Mouse (Mus musculus) kidney, embryonic 15.5 days (tissue): ENCODE data around the gene Psmc3ip. TPM values are rescaled to one million over a fixed set of nuclear protein-coding genes. Genes with fewer than 3 reads are reported as not detected.

Experiments used
- ATAC-seq: fragments of 200-750 bp; cut with Nextera tagmentation; replicated peaks from 2 replicates; pipeline ENCODE4 v1.8.0; 2017; ENCODE audit warnings: moderate TSS enrichment; ENCODE audit not compliant: low FRiP score
- H3K27ac ChIP-seq: fragments of 300-500 bp; sonication (generic); 2 replicates; pipeline ENCODE4 v1.5.1; 2015; ENCODE audit warnings: mild to moderate bottlenecking, inconsistent platforms
- H3K27me3 ChIP-seq: fragments of 300-500 bp; sonication (generic); 2 replicates; pipeline ENCODE4 v1.6.1; 2015; ENCODE audit warnings: inconsistent platforms
- H3K36me3 ChIP-seq: fragments of 300-500 bp; sonication (generic); 2 replicates; pipeline ENCODE4 v1.6.1; 2015; ENCODE audit warnings: inconsistent platforms
- H3K4me1 ChIP-seq: fragments of 300-500 bp; sonication (generic); 2 replicates; pipeline ENCODE4 v1.6.1; 2015; ENCODE audit warnings: inconsistent platforms
- H3K4me2 ChIP-seq: fragments of 300-500 bp; sonication (generic); 2 replicates; pipeline ENCODE4 v1.6.1; 2015; ENCODE audit warnings: moderate library complexity, mild to moderate bottlenecking, inconsistent platforms
- H3K4me3 ChIP-seq: fragments of 300-500 bp; sonication (generic); replicated peaks from 2 replicates; pipeline ENCODE4 v1.5.1; 2015; ENCODE audit warnings: mild to moderate bottlenecking, inconsistent platforms
- H3K9ac ChIP-seq: fragments of 300-500 bp; sonication (generic); 2 replicates; pipeline ENCODE4 v1.6.1; 2015; ENCODE audit warnings: mild to moderate bottlenecking, inconsistent platforms
- H3K9me3 ChIP-seq: fragments of 300-500 bp; sonication (generic); replicated peaks from 2 replicates; pipeline ENCODE4 v1.6.1; 2016; ENCODE audit warnings: inconsistent platforms
- WGBS: fragments of 180-500 bp; shearing (Covaris S2); methylation state at CpG from one replicate; pipeline ENCODE4 v1.1.7; 2015; ENCODE audit warnings: mixed read lengths; 5-methylcytosine and 5-hydroxymethylcytosine counted together
- polyA plus RNA-seq: library from polyadenylated mRNA; unstranded; fragments of >200 nt; fragmentation: Nextera tagmentation; extraction: Ambion mirVana; gene quantifications from 2 replicates; pipeline ENCODE4 v1.2.1, GENCODE M21; 2015

Gene Psmc3ip
- polyA plus RNA-seq, 1 experiment from 2014 or later, result 37.3 TPM

DNA sequence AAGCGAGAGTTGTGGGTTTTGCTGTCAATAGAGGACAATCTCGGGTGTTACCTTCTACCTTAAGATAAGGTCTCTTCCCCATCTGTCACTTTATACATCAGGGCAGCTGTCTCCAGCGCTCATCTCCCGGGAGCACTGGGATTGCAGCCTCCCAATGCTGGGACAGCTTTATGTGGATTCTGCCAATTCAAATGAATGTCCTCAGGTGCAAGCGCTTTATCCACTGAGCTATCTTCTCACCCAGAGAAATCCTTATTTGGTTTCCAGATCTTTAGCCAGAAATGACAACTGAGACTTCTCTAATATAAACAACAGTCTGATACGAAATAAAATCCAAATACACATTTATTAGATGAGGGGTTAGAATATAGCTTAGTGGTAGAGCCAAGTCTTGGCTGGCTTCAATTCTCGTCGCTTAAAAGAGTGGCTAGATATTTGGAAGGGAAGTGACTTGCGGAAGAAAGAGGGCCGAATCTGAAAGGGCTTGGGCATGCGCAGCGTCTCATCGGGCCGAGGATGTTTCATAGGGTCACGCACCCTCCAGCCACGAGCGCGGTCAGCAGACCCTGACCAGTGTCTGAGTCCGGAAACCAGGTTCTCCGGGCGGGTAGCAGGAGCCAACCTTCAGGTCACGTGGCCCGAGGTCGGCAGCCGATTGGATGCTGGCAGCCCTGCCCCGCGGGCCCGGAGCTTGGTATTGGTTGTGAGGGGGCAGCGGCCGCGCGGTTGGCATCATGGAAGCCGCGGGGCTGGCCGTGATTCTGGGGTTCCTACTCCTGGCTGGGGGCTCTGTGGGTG, 25.6 kb downstream of the Psmc3ip start, which contains the start of gene Naglu:
TSS of gene Naglu (plus strand) at position 622 of the 798 bp plus-strand sequence.
- H3K9ac ChIP-seq, result peak within 1 kb of the TSS; percentile 74
- peak within 1 kb of the TSS; percentile 98 for H3K4me2 ChIP-seq
- H3K36me3 ChIP-seq, result no peaks in the 10 kb centered on the region
- peaks cover 29% of the 10 kb centered on the region for H3K4me1 ChIP-seq
- H3K9me3 ChIP-seq, result no peaks in the 10 kb centered on the region
- H3K4me3 ChIP-seq, result peak within 1 kb of the TSS; percentile 68
- whole genome bisulfite sequencing, result 4% methylated on average over 35 of the region's 35 CpGs
- H3K27me3 ChIP-seq, result peaks cover 13% of the 10 kb centered on the region; the same call in 1 of the 2 replicates
- ATAC-seq, result peak; percentile 90
- H3K27ac ChIP-seq, result peak within 1 kb of the TSS; percentile 5; the same call in 1 of the 2 replicates

DNA sequence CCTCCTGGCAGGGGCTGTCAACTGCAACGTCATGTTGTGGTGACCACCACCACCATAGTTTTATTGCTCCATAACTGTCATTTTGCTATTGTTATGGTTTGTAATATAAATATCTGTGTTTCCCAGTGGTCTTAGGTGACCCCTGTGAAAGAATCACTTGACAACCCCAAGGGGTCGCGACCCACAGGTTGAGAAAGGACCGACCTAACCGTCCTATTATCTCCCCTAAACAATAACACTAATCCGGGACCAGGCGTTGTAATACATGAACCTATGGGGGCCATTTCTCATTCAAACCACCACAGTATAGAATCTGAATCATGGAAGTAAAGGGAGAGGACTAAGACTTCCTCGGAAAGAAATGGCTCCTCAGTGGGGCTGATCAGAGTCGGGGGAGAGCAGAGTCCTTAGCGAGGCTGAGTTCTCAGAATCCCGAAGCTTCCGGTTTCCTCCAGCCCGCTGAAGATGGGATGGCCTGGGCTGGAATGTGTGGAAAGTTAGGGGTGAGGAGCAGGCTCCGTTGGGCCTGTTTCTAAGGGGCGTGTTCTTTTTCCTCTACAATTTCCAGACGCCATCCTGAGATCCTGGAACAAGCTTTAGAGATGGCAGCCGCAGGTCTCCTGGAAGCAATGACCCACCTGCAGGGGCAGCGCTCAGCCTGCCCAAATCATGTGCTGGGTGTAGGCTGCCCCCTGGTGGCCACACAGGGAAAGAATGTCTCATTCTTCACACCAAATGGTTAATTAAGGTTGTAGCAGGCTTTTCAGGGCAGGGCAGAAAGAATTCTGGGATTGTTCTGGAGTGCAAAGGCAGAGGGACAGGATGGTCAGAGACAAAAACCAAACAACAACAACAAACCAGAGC, 28.5 kb downstream of the Psmc3ip start:
- peak overlapping the region; percentile 33; the same call in 1 of the 2 replicates for H3K9ac ChIP-seq
- ATAC-seq, result no peak
- H3K27ac ChIP-seq, result no peak overlapping the region
- H3K36me3 ChIP-seq, result peaks cover 9% of the 10 kb centered on the region
- H3K4me1 ChIP-seq, result peaks cover 56% of the 10 kb centered on the region
- peaks cover 13% of the 10 kb centered on the region; the same call in 1 of the 2 replicates for H3K27me3 ChIP-seq
- no peaks in the 10 kb centered on the region for H3K9me3 ChIP-seq
- 22% methylated on average over 18 of the region's 18 CpGs for whole genome bisulfite sequencing
- H3K4me2 ChIP-seq, result peak overlapping the region; percentile 71
- H3K4me3 ChIP-seq, result peak overlapping the region; percentile 36

DNA sequence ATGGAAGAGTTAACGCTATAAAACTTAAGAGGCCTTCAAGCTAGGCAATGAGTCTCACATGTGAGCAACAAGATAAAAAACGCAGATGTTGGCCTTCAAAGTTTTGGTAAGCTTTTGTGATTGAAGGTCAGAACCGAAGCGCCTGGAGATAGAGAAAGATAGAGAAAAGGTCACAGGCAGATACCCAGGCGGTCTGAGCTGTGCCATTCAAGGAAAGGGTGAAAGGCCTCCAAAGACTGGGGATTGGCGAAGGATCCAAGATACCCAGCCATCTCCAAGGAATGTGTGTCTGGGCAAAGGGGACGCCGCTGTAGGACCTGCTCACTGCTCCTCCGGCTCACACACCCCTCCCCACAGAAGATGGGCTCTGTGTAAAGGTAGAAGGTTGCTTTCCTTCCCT, 30.2 kb downstream of the Psmc3ip start:
- Histone ChIP-seq H3K36me3 (peaks cover 9% of the 10 kb centered on the region), H3K27me3 (peaks cover 13% of the 10 kb centered on the region; the same call in 1 of the 2 replicates), H3K4me2 (no peak overlapping the region), H3K4me3 (no peak overlapping the region), H3K9ac (no peak overlapping the region), H3K27ac (no peak overlapping the region), H3K4me1 (peaks cover 62% of the 10 kb centered on the region), H3K9me3 (no peaks in the 10 kb centered on the region)
- 93% methylated on average over 9 of the region's 9 CpGs for WGBS
- no peak for ATAC-seq

DNA sequence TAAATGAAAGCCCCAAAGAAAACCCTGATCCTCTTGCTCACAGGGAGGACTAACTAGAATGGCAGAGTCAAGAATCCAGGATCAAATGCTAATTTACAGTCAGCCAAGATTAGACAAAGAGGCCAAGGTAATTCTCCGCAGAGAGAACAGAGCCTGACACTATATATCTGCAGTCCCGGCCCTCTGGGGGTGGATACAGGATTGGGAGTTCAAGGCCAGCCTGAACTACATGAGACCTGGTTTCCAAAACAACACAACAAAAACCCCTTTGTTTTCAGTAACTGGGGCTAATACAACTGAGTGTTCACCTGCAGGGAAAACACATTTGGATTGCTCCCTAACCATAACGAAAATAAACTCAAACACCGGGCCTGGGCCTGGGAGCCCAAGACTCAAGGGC, 30.8 kb downstream of the Psmc3ip start:
- WGBS, result 76% methylated on average over 4 of the region's 4 CpGs
- Histone ChIP-seq H3K4me3 (no peak overlapping the region), H3K27ac (peak overlapping the region; percentile 95), H3K9ac (no peak overlapping the region), H3K4me2 (no peak overlapping the region), H3K4me1 (peaks cover 64% of the 10 kb centered on the region), H3K36me3 (peaks cover 9% of the 10 kb centered on the region), H3K27me3 (peaks cover 13% of the 10 kb centered on the region; the same call in 1 of the 2 replicates), H3K9me3 (no peaks in the 10 kb centered on the region)
- ATAC-seq, result no peak

DNA sequence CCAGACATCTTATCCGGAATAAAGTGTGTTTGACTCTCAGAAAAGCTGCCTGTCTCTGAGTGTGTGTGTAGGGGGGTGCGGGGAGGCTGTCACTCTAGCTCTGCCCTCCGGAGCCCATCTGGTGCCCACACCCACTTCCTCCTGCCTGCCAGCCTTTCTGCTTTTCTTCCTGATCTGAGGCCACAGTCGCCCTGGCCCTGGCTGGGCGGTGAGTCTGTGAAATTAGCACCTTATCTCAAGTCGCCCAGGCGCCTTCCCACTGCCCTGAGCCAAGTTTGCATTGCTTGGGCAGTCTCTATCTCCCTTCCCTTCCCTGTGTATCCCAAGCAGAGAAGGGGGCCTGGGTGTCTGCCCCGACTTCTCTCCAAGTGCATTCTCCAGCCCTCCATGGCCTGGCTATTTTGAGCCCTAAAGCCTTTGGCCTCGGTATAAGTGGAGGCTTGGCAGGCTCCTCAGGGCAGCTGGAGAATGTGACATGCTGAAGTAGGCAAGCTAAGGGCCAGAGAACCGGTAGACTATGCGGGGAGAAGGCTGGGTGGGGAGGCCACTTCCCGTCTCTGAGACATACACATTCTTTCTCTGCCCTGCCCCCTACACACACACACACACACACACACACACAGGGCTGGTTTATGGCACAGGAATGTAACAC, 31.4 kb downstream of the Psmc3ip start:
- Histone ChIP-seq H3K4me3 (no peak overlapping the region), H3K27ac (peak overlapping the region; percentile 95), H3K4me2 (0 out of 2 replicates have a peak overlapping the region, but pooled peaks have one; percentile 19), H3K9ac (peak overlapping the region; percentile 15; the same call in 1 of the 2 replicates), H3K9me3 (no peaks in the 10 kb centered on the region), H3K27me3 (peaks cover 6% of the 10 kb centered on the region; the same call in 1 of the 2 replicates), H3K4me1 (peaks cover 66% of the 10 kb centered on the region), H3K36me3 (peaks cover 9% of the 10 kb centered on the region)
- WGBS, result 19% methylated on average over 12 of the region's 12 CpGs
- peak; percentile 69 for ATAC-seq

DNA sequence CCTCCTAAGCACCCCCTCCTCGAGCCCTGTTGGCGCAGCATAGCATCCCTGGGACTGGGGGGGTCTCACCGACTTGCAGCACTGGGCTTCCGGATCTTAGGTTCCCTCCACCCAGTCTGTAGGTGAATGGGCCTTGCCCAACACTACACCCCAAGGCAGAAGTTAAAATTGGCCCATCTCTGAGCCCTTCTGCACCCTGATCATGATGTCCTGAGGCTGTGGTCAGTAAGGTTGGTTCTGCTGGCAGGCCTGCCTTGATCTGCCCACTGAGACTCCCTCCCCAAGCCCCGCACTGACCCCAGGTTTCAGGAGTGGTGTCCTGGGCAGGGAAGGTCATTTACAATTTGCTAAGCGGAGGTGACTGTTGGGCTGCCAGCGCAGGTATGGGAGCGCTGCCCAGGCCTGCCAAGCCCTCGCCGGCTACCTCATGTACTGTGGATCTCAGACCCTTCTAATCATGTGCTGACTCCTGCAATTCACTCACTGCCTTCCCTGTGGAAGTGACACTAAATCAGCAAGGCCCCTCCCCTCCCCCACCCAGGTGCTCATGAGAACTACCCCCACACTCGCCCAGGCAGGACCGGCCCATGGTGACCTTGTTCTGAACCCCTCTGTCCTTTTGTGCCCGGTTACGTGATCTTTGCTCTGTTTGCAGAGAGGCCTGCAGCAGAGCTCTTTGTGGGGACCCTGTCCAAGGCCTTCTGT, 32.1 kb downstream of the Psmc3ip start:
- WGBS, result 57% methylated on average over 14 of the region's 14 CpGs
- peak overlapping the region; percentile 95 for H3K27ac ChIP-seq
- H3K9ac ChIP-seq, result peak overlapping the region; percentile 21; the same call in 1 of the 2 replicates
- peaks cover 73% of the 10 kb centered on the region for H3K4me1 ChIP-seq
- ATAC-seq, result peak; percentile 20; the same call in 1 of the 2 replicates
- 0 out of 2 replicates have a peak, but pooled peaks cover 3% of the 10 kb centered on the region for H3K27me3 ChIP-seq
- H3K4me3 ChIP-seq, result no peak overlapping the region
- no peaks in the 10 kb centered on the region for H3K9me3 ChIP-seq
- 0 out of 2 replicates have a peak overlapping the region, but pooled peaks have one; percentile 19 for H3K4me2 ChIP-seq
- H3K36me3 ChIP-seq, result peaks cover 9% of the 10 kb centered on the region

DNA sequence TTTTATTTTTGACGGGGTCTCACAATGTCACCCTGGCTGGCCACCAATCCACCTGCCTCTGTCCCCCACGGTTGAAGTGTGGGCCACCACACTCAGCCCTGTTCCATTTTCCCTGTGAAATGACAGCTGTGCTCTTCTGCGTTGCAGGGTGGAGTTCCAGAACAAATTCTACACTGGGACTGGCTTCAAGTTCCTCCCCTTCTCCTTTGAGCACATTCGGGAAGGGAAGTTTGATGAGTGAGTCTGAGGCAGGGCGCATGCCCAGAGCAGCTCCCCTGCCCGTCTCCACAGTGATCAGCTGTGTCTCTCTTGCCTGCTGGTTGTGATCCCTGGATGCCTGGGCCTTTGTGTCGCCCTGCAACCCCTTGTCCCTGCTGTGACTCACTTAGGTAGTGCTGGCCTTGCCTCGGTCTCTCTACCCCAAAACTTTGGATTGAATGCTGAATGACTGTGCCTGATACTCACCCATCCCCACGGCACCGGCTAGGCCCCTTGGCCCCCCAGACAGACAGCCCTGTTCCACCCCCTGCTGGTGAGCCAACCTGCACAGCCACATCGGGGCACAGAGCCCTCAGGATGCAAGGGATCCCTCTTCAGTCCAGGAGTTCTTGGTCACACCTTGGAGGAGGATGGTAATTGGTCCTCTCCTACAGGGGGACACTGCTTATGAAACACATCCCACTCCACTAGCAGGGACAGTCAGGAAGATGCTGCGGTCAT, 32.9 kb downstream of the Psmc3ip start:
- H3K27ac ChIP-seq, result peak overlapping the region; percentile 95
- no peak overlapping the region for H3K4me2 ChIP-seq
- peaks cover 75% of the 10 kb centered on the region for H3K4me1 ChIP-seq
- WGBS, result 81% methylated on average over 12 of the region's 12 CpGs
- H3K4me3 ChIP-seq, result no peak overlapping the region
- H3K9me3 ChIP-seq, result no peaks in the 10 kb centered on the region
- H3K36me3 ChIP-seq, result peaks cover 13% of the 10 kb centered on the region
- H3K27me3 ChIP-seq, result no peaks in the 10 kb centered on the region
- no peak for ATAC-seq
- H3K9ac ChIP-seq, result no peak overlapping the region

DNA sequence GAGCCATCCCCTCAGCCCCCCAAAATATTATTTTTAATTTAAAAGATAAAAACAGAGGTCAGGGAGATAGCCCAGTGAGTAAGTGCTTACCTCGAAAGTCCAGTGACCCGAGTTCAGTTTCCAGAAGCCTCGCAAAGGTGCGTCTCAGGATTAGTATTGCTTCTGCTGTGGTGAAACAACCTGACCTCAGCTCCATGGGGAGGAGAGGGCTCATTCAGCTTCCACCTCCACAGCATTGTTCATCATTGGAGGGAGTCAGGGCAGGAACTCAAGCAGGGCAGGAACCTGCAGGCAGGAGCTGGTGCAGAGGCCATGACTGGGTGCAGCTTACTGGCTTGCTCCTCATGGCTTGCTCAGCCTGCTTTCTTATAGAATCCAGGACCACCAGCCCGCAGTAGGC, 34.2 kb downstream of the Psmc3ip start:
- Histone ChIP-seq H3K4me3 (no peak overlapping the region), H3K27ac (peak overlapping the region; percentile 87; the same call in 1 of the 2 replicates), H3K4me2 (no peak overlapping the region), H3K27me3 (no peaks in the 10 kb centered on the region), H3K9ac (no peak overlapping the region), H3K9me3 (no peaks in the 10 kb centered on the region), H3K4me1 (peaks cover 73% of the 10 kb centered on the region), H3K36me3 (peaks cover 18% of the 10 kb centered on the region)
- 87% methylated on average over 5 of the region's 5 CpGs for WGBS
- no peak for ATAC-seq

DNA sequence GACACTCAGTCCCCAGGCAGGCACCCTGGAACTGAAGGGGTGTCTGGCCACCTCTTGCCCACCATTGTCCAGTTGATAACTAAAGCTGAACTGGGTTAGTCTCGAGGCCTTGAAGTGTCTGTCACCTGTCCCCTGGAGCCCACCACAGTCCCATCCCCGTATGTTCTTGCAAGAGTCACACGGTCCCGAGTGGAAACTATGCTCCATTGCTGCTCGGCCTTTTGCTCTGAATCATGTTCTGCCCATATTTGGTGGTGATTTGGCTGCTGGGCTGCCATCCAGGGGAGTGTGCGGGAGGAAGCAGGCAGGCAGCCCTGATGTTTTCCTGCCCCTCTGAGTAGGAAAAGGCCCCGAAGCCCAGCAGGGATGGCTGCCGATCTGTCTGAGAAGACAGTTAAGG, 35.1 kb downstream of the Psmc3ip start:
- ATAC-seq, result no peak
- Histone ChIP-seq H3K9me3 (no peaks in the 10 kb centered on the region), H3K27ac (peak overlapping the region; percentile 87), H3K36me3 (peaks cover 19% of the 10 kb centered on the region), H3K4me1 (peaks cover 73% of the 10 kb centered on the region), H3K4me2 (no peak overlapping the region), H3K4me3 (no peak overlapping the region), H3K9ac (no peak overlapping the region), H3K27me3 (no peaks in the 10 kb centered on the region)
- WGBS, result 49% methylated on average over 8 of the region's 8 CpGs

DNA sequence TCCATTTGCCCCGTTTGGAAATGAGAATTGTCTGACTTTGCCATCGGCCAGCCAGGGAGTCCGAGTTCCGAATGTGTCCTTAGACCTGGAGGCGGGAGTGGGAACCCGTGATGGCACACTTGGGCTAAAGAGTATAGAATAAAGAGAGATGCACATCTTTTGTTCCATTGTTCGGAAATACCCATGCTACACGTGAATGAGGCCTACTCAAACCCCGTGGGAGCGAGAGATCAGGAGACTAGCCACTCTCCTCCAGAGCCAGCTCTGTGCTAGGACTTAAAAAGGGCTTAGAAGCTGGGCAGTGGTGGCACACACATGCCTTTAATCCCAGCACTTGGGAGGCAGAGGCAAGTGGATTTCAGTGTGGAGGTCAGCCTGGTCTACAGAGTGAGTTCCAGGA, 35.8 kb downstream of the Psmc3ip start:
- 83% methylated on average over 10 of the region's 10 CpGs for WGBS
- H3K4me2 ChIP-seq, result no peak overlapping the region
- no peaks in the 10 kb centered on the region for H3K9me3 ChIP-seq
- H3K9ac ChIP-seq, result no peak overlapping the region
- peaks cover 23% of the 10 kb centered on the region for H3K36me3 ChIP-seq
- no peaks in the 10 kb centered on the region for H3K27me3 ChIP-seq
- H3K27ac ChIP-seq, result peak overlapping the region; percentile 87
- peaks cover 71% of the 10 kb centered on the region for H3K4me1 ChIP-seq
- no peak for ATAC-seq
- H3K4me3 ChIP-seq, result no peak overlapping the region
